Mouse (Mus musculus) MEL (cell line): Measurements from ENCODE around the gene Fus. TPM values are rescaled to one million over a fixed set of nuclear protein-coding genes. Genes with fewer than 3 reads are reported as not detected.

ENCODE experiments used
- DNase-seq: peaks from one replicate; pipeline ENCODE4 v3.0.0; 2011; ENCODE audit warnings: low read depth, low spot score
- H3K27ac ChIP-seq: 2 replicates; pipeline ENCODE4 v1.5.1; 2012; ENCODE audit warnings: low read depth, mild to moderate bottlenecking, control low read depth, low read length, moderate library complexity; ENCODE audit not compliant: control insufficient read depth
- H3K27me3 ChIP-seq, 2 experiments: fragments of 150-350 bp in 1 of 2; sonication (generic) in 1 of 2; 2 replicates each; pipeline ENCODE4 v1.6.1; 2012; ENCODE audit warnings: low read length in 2 of 2, mild to moderate bottlenecking in 2 of 2, improper control_type of control experiment in 1 of 2, moderate library complexity in 1 of 2; ENCODE audit not compliant: insufficient read depth in 2 of 2, control insufficient read depth in 1 of 2
- H3K36me3 ChIP-seq, 2 experiments: 2 replicates each; pipeline ENCODE4 v1.6.1; 2012 to 2014; ENCODE audit warnings: low read length in 2 of 2, improper control_type of control experiment in 1 of 2, inconsistent platforms in 1 of 2, mild to moderate bottlenecking in 1 of 2; ENCODE audit not compliant: insufficient read depth in 2 of 2, control insufficient read depth in 1 of 2
- H3K4me1 ChIP-seq, 2 experiments: fragments of 150-350 bp in 1 of 2; sonication (generic) in 1 of 2; 2 replicates each; pipeline ENCODE4 v1.6.1; 2012; ENCODE audit warnings: low read length in 2 of 2, improper control_type of control experiment in 1 of 2, mild to moderate bottlenecking in 1 of 2; ENCODE audit not compliant: insufficient read depth in 2 of 2, control insufficient read depth in 1 of 2
- H3K4me3 ChIP-seq, 2 experiments: fragments of 150-350 bp in 1 of 2; sonication (generic) in 1 of 2; 2 replicates each; pipeline ENCODE4 v1.5.1; 2012; ENCODE audit warnings: low read depth in 2 of 2, low read length in 2 of 2, mild to moderate bottlenecking in 2 of 2, moderate library complexity in 2 of 2, control low read depth in 1 of 2, improper control_type of control experiment in 1 of 2; ENCODE audit not compliant: control insufficient read depth in 1 of 2, insufficient read depth in 1 of 2
- H3K79me2 ChIP-seq: 2 replicates; pipeline ENCODE4 v1.6.1; 2012; ENCODE audit warnings: mild to moderate bottlenecking, low read length, moderate library complexity; ENCODE audit not compliant: control insufficient read depth, poor library complexity, insufficient read depth
- H3K9ac ChIP-seq: 2 replicates; pipeline ENCODE4 v1.6.1; 2012; ENCODE audit warnings: low read depth, mild to moderate bottlenecking, control low read depth, low read length, moderate library complexity; ENCODE audit not compliant: control insufficient read depth, poor library complexity, severe bottlenecking
- H3K9me3 ChIP-seq: fragments of 150-350 bp; sonication (generic); replicated peaks from 2 replicates; pipeline ENCODE4 v1.6.1; 2012; ENCODE audit warnings: mild to moderate bottlenecking, low read length, improper control_type of control experiment, moderate library complexity; ENCODE audit not compliant: insufficient read depth
- BHLHE40 ChIP-seq: IDR thresholded peaks from 2 replicates; pipeline ENCODE4 v1.6.1; 2012; ENCODE audit warnings: low read depth, mild to moderate bottlenecking, inconsistent platforms, low read length, improper control_type of control experiment, borderline replicate concordance
- CHD1 ChIP-seq: IDR thresholded peaks from 2 replicates; pipeline ENCODE4 v1.6.1; 2012; ENCODE audit warnings: low read depth, mild to moderate bottlenecking, inconsistent platforms, low read length, improper control_type of control experiment
- CHD2 ChIP-seq: IDR thresholded peaks from 2 replicates; pipeline ENCODE4 v1.6.1; 2011; ENCODE audit warnings: low read length, improper control_type of control experiment
- E2F4 ChIP-seq: IDR thresholded peaks from 2 replicates; pipeline ENCODE4 v1.6.1; 2011; ENCODE audit warnings: low read depth, low read length, improper control_type of control experiment, borderline replicate concordance
- ELF1 ChIP-seq: IDR thresholded peaks from 2 replicates; pipeline ENCODE4 v1.6.1; 2014; ENCODE audit warnings: low read depth, mild to moderate bottlenecking, inconsistent platforms, low read length, improper control_type of control experiment, moderate library complexity
- EP300 ChIP-seq, 2 experiments: IDR thresholded peaks; 2 replicates each; pipeline ENCODE4 v1.6.1; 2011; ENCODE audit warnings: improper control_type of control experiment in 2 of 2, low read length in 2 of 2, low read depth in 1 of 2, mild to moderate bottlenecking in 1 of 2
- ETS1 ChIP-seq: IDR thresholded peaks from 2 replicates; pipeline ENCODE4 v1.6.1; 2012; ENCODE audit warnings: low read depth, mild to moderate bottlenecking, inconsistent platforms, low read length, improper control_type of control experiment, moderate library complexity
- GABPA ChIP-seq: IDR thresholded peaks from 2 replicates; pipeline ENCODE4 v1.6.1; 2012; ENCODE audit warnings: low read depth, mild to moderate bottlenecking, inconsistent platforms, low read length, improper control_type of control experiment, moderate library complexity
- GATA1 ChIP-seq: IDR thresholded peaks from 2 replicates; pipeline ENCODE4 v1.6.1; 2011; ENCODE audit warnings: low read depth, low read length, improper control_type of control experiment
- HCFC1 ChIP-seq: IDR thresholded peaks from 2 replicates; pipeline ENCODE4 v1.6.1; 2012; ENCODE audit warnings: low read depth, mild to moderate bottlenecking, inconsistent platforms, low read length, improper control_type of control experiment, moderate library complexity
- JUND ChIP-seq: IDR thresholded peaks from 2 replicates; pipeline ENCODE4 v1.6.1; 2011; ENCODE audit warnings: low read depth, mild to moderate bottlenecking, improper control_type of control experiment, low read length
- MAX ChIP-seq: IDR thresholded peaks from 2 replicates; pipeline ENCODE4 v1.6.1; 2011; ENCODE audit warnings: low read length, improper control_type of control experiment
- MAZ ChIP-seq: IDR thresholded peaks from 2 replicates; pipeline ENCODE4 v1.6.1; 2012; ENCODE audit warnings: low read depth, mild to moderate bottlenecking, inconsistent platforms, low read length, improper control_type of control experiment
- MEF2A ChIP-seq: IDR thresholded peaks from 2 replicates; pipeline ENCODE4 v1.6.1; 2014; ENCODE audit warnings: low read depth, mild to moderate bottlenecking, inconsistent platforms, low read length, improper control_type of control experiment; ENCODE audit not compliant: poor library complexity, insufficient replicate concordance, severe bottlenecking; ENCODE audit errors: extremely low read depth
- MXI1 ChIP-seq: IDR thresholded peaks from 2 replicates; pipeline ENCODE4 v1.6.1; 2011; ENCODE audit warnings: mild to moderate bottlenecking, low read depth, low read length, improper control_type of control experiment
- MYB ChIP-seq: IDR thresholded peaks from 2 replicates; pipeline ENCODE4 v1.6.1; 2011; ENCODE audit warnings: mild to moderate bottlenecking, low read depth, low read length, improper control_type of control experiment
- MYC ChIP-seq: IDR thresholded peaks from 2 replicates; pipeline ENCODE4 v1.6.1; 2011; ENCODE audit warnings: low read depth, mild to moderate bottlenecking, low read length, improper control_type of control experiment, moderate library complexity
- NELFE ChIP-seq: IDR thresholded peaks from 2 replicates; pipeline ENCODE4 v1.6.1; 2011; ENCODE audit warnings: low read depth, low read length, improper control_type of control experiment
- NRF1 ChIP-seq: IDR thresholded peaks from 2 replicates; pipeline ENCODE4 v1.6.1; 2014; ENCODE audit warnings: low read depth, mild to moderate bottlenecking, inconsistent platforms, low read length, improper control_type of control experiment, moderate library complexity; ENCODE audit not compliant: poor library complexity, insufficient read depth, severe bottlenecking
- POLR2A ChIP-seq, 2 experiments: IDR thresholded peaks; 2 replicates each; pipeline ENCODE4 v1.6.1; 2011 to 2012; ENCODE audit warnings: low read length in 2 of 2, mild to moderate bottlenecking in 2 of 2, control low read depth in 1 of 2, improper control_type of control experiment in 1 of 2, low read depth in 1 of 2, moderate library complexity in 1 of 2; ENCODE audit not compliant: control insufficient read depth in 1 of 2, insufficient read depth in 1 of 2, poor library complexity in 1 of 2
- POLR2AphosphoS2 ChIP-seq: IDR thresholded peaks from 2 replicates; pipeline ENCODE4 v1.6.1; 2011; ENCODE audit warnings: low read length, improper control_type of control experiment
- POLR2AphosphoS5 ChIP-seq: IDR thresholded peaks from 2 replicates; pipeline ENCODE4 v1.6.1; 2012; ENCODE audit warnings: low read depth, borderline replicate concordance, mild to moderate bottlenecking, inconsistent platforms, low read length, moderate library complexity, mixed read lengths
- RAD21 ChIP-seq: IDR thresholded peaks from 2 replicates; pipeline ENCODE4 v1.6.1; 2011; ENCODE audit warnings: mild to moderate bottlenecking, low read depth, low read length, improper control_type of control experiment
- RCOR1 ChIP-seq: IDR thresholded peaks from 2 replicates; pipeline ENCODE4 v1.6.1; 2012; ENCODE audit warnings: low read depth, mild to moderate bottlenecking, inconsistent platforms, low read length, improper control_type of control experiment
- SIN3A ChIP-seq: IDR thresholded peaks from 2 replicates; pipeline ENCODE4 v1.6.1; 2012; ENCODE audit warnings: low read length, improper control_type of control experiment, inconsistent platforms
- SMC3 ChIP-seq: IDR thresholded peaks from 2 replicates; pipeline ENCODE4 v1.6.1; 2011; ENCODE audit warnings: low read depth, low read length, improper control_type of control experiment
- TAL1 ChIP-seq: IDR thresholded peaks from 2 replicates; pipeline ENCODE4 v1.6.1; 2012; ENCODE audit warnings: mild to moderate bottlenecking, inconsistent platforms, low read length, moderate library complexity, mixed read lengths
- TBP ChIP-seq: IDR thresholded peaks from 2 replicates; pipeline ENCODE4 v1.8.0; 2011; ENCODE audit warnings: low read depth, low read length, improper control_type of control experiment
- TCF12 ChIP-seq: IDR thresholded peaks from 2 replicates; pipeline ENCODE4 v1.6.1; 2014; ENCODE audit warnings: low read depth, mild to moderate bottlenecking, inconsistent platforms, low read length, improper control_type of control experiment, moderate library complexity
- UBTF ChIP-seq: IDR thresholded peaks from 2 replicates; pipeline ENCODE4 v1.6.1; 2012; ENCODE audit warnings: low read depth, mild to moderate bottlenecking, inconsistent platforms, low read length, improper control_type of control experiment, moderate library complexity, borderline replicate concordance; ENCODE audit not compliant: insufficient read depth
- USF1 ChIP-seq: IDR thresholded peaks from 2 replicates; pipeline ENCODE4 v1.6.1; 2014; ENCODE audit warnings: low read depth, mild to moderate bottlenecking, inconsistent platforms, low read length, improper control_type of control experiment, moderate library complexity
- USF2 ChIP-seq, 2 experiments: IDR thresholded peaks; 2 replicates each; pipeline ENCODE4 v1.6.1; 2011 to 2012; ENCODE audit warnings: improper control_type of control experiment in 2 of 2, low read length in 2 of 2, borderline replicate concordance in 1 of 2, inconsistent platforms in 1 of 2, low read depth in 1 of 2, mild to moderate bottlenecking in 1 of 2; ENCODE audit not compliant: insufficient read depth in 1 of 2
- ZC3H11A ChIP-seq: IDR thresholded peaks from 2 replicates; pipeline ENCODE4 v1.6.1; 2012; ENCODE audit warnings: low read depth, mild to moderate bottlenecking, inconsistent platforms, low read length, improper control_type of control experiment
- ZKSCAN1 ChIP-seq: IDR thresholded peaks from 2 replicates; pipeline ENCODE4 v1.6.1; 2012; ENCODE audit warnings: low read depth, mild to moderate bottlenecking, inconsistent platforms, low read length, improper control_type of control experiment, moderate library complexity
- ZMIZ1 ChIP-seq: IDR thresholded peaks from 2 replicates; pipeline ENCODE4 v1.6.1; 2012; ENCODE audit warnings: low read depth, mild to moderate bottlenecking, inconsistent platforms, low read length, improper control_type of control experiment, moderate library complexity
- ZNF384 ChIP-seq: IDR thresholded peaks from 2 replicates; pipeline ENCODE4 v1.6.1; 2012; ENCODE audit warnings: low read depth, mild to moderate bottlenecking, inconsistent platforms, low read length, improper control_type of control experiment
- polyA plus RNA-seq, 2 experiments: library from polyadenylated mRNA; stranded (reverse) in 1 of 2; unstranded in 1 of 2; fragments of >175 nt in 1 of 2; fragments of >200 nt in 1 of 2; gene quantifications; 2 replicates each; pipeline versions ENCODE4 v1.2.1 to v1.2.4; 2012; ENCODE audit warnings: low replicate concordance in 2 of 2, low read depth in 1 of 2; ENCODE audit not compliant: insufficient read length in 2 of 2, insufficient read depth in 1 of 2, missing spikeins in 1 of 2
- total RNA-seq: library from RNA; depleted of rRNA; stranded (reverse); fragments of 300-350 nt; gene quantifications from 2 replicates; pipeline ENCODE4 v1.2.3, GENCODE M21; 2012

The Fus gene
- total and polyA plus RNA-seq, 3 experiments: 49.7 to 848 (median 346) TPM

- Histone ChIP-seq H3K36me3 (peaks cover 0 to 16% of the 10 kb centered on the region in 2 experiments; a peak in 2 of 4 replicates), H3K9ac (no peak overlapping the region), H3K79me2 (no peaks in the 10 kb centered on the region), H3K4me3 (no peak overlapping the region), H3K9me3 (no peaks in the 10 kb centered on the region), H3K27me3 (no peaks in the 10 kb centered on the region), H3K4me1 (peaks cover 0 to 17% of the 10 kb centered on the region in 2 experiments; a peak in 2 of 4 replicates), H3K27ac (no peak overlapping the region)
- DNase-seq: peak; percentile 48
- no peak for TF ChIP-seq TBP
- TF ChIP-seq ZC3H11A: no peak
- TF ChIP-seq MAX: 0 out of 2 replicates have a peak, but pooled peaks have one; percentile 21
- TF ChIP-seq MXI1: no peak
- peak; percentile 61 for TF ChIP-seq TAL1
- TF ChIP-seq EP300 (IDR thresholded peaks at IDR 0.05; ENCODE audit: low read depth in 1 of 2, low read length in 2 of 2): peak; percentile 48 to 66; a peak in 2 of 4 replicates
- TF ChIP-seq NELFE: no peak
- TF ChIP-seq POLR2A (IDR thresholded peaks at IDR 0.05; ENCODE audit: control insufficient read depth in 1 of 2, insufficient read depth in 1 of 2, low read depth in 1 of 2, low read length in 2 of 2, poor library complexity in 1 of 2): no peak
- no peak for TF ChIP-seq POLR2AphosphoS5
- no peak for TF ChIP-seq CHD2
- TF ChIP-seq ELF1: no peak
- TF ChIP-seq RCOR1: no peak
- TF ChIP-seq ZNF384: no peak
- TF ChIP-seq POLR2AphosphoS2: peak; percentile 65
- no peak for TF ChIP-seq GABPA
- peak; percentile 76; the same call in 1 of the 2 replicates for TF ChIP-seq GATA1
- no peak for TF ChIP-seq SIN3A
- TF ChIP-seq CHD1: no peak
- no peak for TF ChIP-seq MAZ
- no peak for TF ChIP-seq RAD21
- no peak for TF ChIP-seq USF1
- TF ChIP-seq MEF2A: no peak
- no peak for TF ChIP-seq ZMIZ1
- TF ChIP-seq BHLHE40: no peak
- no peak for TF ChIP-seq NRF1
- TF ChIP-seq ZKSCAN1: no peak
- TF ChIP-seq HCFC1: no peak
- TF ChIP-seq E2F4: no peak
- peak; percentile 79 for TF ChIP-seq TCF12
- TF ChIP-seq SMC3: no peak
- TF ChIP-seq UBTF: no peak
- TF ChIP-seq USF2 (IDR thresholded peaks at IDR 0.05; ENCODE audit: borderline replicate concordance in 1 of 2, insufficient read depth in 1 of 2, low read depth in 1 of 2, low read length in 2 of 2): no peak
- TF ChIP-seq ETS1: peak; percentile 52
- TF ChIP-seq MYB: no peak
- no peak for TF ChIP-seq JUND
- TF ChIP-seq MYC: peak; percentile 65; the same call in 1 of the 2 replicates
These were observed 33.1 kb downstream of the Fus start for GRCm38 (mm10) chr7:128000068-128000950.
